Mouse (Mus musculus) neutrophil, adult 5-6 weeks (primary cell): ENCODE measurements around the gene Cd300lf. TPM values are rescaled to one million over a fixed set of nuclear protein-coding genes. Genes with fewer than 3 reads are reported as not detected.
A peak's percentile ranks its signal among the peaks of the same experiment; 100 is the strongest.

ENCODE experiments used
- ATAC-seq: fragments of 151-379, 151-347 bp; 2 replicates; pipeline ENCODE4 v1.8.0; 2017; ENCODE audit warnings: mild to moderate bottlenecking, moderate TSS enrichment; ENCODE audit not compliant: insufficient number of reproducible peaks, poor library complexity, low FRiP score, severe bottlenecking; ENCODE audit errors: extremely low read depth
- total RNA-seq: library from RNA; stranded (forward); fragments of 200-1000 nt; gene quantifications from 2 replicates; pipeline ENCODE4 v1.2.3, GENCODE M21; 2017

Gene Cd300lf
- 369 and 393 TPM in 2 replicates for total RNA-seq

DNA sequence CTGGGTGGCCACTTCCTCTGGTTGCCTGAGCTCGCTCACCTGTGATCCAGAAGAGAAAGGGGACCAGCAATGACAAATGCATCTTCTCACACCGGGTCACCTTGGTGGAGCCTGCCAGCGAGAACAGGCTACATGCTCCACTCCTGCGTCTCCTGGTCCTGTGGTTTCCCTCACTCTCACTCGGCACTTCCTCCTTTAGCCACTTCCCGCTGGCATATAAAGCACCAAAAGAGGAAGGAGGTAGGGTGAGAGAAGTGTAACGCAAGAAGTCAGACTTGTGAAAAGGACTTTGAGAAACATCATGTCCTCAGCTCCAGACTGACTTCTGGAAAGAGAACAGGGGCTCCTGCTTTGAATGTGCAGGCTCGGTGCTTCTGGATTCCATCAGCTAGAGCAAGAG lies at the start of gene Cd300lf:
Gene Cd300lf, minus strand, starts transcription at position 193 of the 400 bp plus-strand sequence.
- peak; percentile 96 for ATAC-seq

DNA sequence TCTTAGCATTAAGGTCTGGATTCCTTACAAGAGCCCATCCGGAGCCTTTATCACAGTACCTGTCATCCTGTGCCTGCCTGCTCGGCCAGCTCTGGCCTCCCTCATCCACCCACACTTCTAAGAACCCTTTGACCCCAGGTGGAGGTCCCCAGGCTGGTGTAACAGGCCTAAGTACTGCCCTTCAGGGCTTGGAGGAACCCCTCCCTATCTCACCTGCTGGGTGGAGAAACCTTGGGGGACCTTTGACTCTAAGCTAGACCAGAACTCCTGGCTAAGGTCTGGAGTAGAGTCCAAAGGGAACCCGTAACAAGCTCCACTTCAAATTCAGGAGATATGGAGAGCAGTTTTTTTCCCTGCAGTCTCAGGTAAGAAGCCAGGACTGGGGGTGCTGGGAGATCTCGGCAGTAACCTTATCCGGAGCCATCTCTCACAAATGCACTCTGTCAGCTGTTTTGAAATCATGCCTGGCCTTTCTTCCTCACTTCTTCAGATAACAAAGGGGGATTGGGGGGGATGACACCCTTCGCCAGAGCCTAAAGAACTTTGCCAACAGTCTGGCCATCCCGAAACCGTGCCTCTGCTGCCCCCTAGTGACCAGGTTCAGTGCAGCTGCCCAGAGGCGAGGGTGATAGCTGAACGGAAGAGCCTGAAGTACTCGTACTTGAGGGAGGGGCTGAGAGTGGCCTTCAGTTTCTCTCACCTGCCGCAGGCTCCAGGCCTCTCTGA lies 48.3 kb upstream of the Cd300lf start:
- peak; percentile 48 for ATAC-seq

DNA sequence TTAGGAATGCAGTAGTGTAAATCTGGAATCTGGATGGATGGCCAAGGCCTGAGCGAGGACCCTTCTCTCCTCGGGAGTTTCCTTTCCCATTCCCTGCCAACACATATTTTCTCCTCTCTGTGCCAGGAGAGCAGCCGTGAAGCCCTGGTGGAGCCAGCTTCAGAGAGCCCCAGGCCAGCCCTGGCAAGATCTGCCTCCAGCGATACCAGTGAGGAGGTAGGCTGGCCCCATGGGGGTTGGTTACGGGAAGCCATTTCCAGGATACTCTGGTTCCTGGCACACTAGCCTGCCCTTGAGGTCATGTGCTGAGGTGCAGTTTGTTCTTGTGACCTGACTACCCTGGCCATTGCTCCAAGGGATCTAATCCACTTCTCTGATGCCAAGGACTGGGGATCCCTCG lies 46.1 kb upstream of the Cd300lf start:
- ATAC-seq: no peak

DNA sequence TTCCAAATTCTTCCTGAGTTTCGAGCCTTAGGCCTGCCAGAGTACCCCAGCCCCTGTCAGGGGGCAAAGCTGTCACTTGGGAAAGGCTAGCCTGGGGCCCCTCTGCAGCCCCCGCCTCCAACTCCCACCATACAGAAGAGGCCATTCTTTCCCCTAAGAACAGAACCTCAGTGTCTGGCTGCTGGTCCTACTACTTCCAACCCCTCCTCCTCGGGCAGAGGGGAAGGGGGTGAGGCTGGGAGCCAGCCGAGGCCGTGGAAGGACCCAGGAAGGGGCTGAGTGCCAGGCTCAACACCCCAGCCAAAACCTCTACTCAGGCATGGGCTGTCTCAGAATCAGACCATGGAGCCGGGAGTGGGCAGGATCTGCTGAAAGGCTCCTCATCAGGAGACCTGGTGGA lies 45.4 kb upstream of the Cd300lf start:
- ATAC-seq: no peak

DNA sequence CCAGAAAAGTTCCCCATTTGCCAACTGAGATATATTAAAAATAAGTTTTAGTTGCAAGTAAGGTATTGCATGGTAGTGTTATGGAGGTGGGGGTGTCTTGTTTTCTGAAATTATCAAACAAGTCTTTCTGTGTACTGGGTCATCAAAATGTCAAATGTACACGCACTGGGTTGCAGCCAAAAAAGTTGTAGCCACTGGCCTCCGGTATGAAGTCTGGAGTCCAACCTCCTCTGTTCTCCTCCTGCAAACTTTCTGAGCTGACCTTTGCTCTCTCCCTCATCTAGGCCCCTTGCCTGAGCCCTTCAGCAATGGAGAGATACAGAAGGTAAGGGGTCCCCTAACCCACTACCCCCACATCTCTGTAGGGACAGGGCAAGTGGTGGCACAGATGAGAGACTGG lies 45.0 kb upstream of the Cd300lf start:
- ATAC-seq: no peak

DNA sequence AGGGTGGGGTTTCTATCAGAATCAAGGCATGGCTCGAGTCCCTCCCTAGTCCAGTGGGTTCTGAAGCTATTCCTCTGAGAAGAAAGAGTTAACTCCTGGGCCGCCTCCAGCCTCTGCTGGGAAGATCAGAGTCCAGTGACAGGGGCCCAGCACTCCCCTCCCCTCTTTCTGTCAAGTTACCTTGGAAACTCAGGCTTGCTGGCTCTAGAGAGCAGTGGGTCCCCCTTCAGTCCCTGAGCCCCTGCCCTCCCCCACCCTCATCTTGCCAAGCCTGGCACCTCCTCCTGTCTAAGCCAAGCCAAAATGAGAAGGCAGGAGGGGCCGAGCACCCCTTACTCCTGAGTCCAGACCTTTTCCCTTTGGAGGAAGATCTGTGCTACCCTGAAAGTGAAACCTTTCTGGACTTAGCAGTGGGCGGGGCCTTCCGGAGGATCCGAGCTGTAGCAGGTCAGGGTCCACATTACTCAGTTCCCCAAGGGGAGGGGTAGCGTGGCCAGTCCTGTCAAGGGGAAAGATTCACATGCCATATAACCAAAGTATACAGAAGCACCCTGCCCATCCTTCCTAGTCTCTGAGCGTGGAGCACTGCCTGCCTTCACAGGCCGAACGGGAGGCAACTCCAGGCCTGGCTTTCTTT lies 43.9 kb upstream of the Cd300lf start:
- ATAC-seq: no peak

DNA sequence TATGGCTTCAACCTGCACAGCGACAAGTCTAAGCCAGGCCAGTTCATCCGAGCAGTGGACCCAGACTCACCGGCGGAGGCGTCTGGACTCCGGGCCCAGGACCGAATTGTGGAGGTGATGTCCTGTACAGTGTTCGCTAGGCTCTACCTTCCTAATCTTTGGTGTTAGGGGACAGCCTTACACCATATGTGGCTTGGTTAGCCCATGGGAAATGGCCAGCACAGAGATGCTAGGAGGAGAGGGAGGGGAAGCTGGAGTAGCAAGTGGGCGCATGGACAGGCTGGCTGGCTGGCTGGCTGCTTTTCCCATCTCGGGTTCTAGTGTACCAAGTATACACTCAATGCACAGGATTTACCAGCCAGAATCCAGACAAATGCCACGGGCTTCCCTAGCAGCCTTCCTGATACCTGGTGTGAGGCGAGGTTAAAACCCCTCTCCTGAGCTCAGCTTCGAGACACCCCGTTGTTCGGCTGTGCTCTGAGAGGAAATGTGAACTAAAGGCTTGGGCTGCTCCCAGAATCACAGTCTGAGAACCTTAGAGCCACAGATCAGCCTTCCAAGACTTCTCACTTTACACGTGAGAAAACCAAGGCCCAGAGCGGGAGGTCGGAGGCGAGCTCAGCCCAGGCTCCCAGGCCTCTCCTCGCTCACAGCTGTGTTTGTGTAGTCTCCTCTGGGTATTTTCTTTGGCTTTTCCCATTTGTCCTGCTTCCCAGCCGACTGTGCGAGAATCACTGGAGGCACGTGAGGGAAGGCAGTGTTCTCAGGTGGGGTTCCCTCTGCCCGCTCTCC lies 42.8 kb upstream of the Cd300lf start:
- ATAC-seq: no peak

DNA sequence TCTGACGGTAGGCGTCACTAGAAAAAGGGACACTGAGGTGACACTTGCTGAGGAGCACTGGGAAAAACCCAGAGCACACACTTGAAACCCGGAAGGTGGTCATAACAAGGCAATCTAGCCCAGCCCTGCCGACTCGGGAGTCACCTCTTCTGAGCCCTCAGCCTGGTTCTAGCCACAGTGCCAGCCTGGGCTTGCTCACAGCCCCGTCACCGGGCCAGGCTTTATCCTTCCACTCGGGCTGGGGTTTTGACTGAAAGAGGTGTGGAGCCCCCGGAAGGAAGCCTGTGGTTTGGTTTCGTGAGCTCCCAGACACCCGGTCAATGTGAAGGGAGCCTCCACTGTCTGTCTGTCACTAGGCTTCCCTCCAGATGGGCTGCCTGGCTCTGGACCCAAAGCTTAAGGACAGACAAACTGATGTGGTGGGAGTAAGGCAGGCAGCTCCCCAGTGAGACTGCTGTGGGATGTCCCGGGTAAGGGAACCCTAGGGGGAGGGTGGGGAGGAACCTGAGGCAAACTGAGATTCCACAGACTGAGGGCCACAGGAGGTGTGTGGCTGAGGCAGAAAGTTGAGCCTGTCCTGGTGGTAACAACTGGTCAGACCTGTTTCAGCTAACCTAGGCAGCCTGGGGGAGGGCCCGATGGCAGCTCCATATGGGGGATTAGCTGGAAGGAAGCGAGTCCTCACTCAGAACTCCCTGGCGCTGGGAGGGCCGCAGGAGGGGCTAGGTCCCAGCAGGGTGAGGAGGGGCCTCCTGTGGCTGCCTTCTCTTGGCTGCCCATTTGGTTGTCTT lies 40.0 kb upstream of the Cd300lf start:
- peak; percentile 24; the same call in 1 of the 2 replicates for ATAC-seq

DNA sequence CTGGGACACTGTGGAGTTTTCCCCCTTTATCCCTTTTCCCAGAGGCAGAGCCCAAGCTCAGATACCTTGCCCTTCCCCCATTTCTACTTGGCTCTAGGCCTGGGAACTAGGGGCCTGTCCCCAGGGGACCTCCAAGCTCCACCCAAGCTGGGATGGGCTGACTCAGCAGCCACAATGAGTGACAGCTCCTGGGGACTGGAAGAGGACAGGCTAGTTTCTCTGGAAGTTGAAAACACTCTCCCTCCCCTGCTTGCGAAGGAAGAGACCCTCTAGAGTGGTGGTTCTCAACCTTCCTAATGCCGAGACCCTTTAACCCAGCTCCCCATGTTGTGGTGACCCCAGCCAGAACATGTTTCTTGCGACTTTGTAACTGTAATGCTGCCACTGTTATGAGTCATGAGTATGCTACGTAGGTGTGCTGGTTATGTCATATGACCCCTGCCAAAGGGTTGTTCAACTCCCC lies 39.1 kb upstream of the Cd300lf start:
- no peak; the same call in 1 of the 2 replicates for ATAC-seq

DNA sequence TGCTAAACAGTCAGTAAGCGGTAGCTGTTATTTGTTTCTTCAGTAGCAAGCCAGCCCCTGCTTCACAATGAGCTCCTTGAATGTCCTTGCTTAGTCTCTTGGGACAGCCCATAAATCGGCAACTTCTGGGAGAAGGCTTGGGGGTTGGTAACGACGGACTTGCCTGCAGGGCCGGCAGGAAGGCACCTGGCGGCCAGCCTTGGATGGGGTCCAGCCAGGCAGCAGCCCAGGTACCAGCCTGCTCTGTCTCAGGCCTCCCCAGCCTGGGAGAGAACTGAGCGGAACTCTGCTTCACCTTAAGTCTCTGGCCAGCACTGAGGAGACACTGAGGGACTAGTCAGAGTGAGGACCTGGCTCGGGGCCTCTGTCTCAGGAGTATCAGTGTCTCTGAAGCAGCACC lies 37.3 kb upstream of the Cd300lf start:
- no peak for ATAC-seq

DNA sequence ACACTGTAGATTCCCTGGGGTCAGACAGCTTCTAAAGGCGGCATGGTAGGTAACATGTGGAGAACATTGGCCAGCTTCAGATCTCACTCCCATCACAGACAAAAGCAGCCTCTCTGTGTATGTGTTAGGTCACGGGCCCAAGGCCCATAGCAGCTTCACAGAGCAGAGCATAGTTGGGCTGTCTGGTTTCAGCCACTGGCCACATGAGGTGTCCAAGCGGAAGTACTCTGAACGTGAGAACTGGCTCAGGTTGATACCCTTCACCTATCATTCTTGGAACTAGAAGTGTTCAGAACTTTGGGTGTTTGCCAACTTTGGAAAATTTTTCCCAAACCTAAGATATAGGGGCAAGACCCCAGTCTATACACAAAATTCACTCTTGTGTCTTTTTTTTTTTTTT lies 35.6 kb upstream of the Cd300lf start:
- ATAC-seq: no peak

DNA sequence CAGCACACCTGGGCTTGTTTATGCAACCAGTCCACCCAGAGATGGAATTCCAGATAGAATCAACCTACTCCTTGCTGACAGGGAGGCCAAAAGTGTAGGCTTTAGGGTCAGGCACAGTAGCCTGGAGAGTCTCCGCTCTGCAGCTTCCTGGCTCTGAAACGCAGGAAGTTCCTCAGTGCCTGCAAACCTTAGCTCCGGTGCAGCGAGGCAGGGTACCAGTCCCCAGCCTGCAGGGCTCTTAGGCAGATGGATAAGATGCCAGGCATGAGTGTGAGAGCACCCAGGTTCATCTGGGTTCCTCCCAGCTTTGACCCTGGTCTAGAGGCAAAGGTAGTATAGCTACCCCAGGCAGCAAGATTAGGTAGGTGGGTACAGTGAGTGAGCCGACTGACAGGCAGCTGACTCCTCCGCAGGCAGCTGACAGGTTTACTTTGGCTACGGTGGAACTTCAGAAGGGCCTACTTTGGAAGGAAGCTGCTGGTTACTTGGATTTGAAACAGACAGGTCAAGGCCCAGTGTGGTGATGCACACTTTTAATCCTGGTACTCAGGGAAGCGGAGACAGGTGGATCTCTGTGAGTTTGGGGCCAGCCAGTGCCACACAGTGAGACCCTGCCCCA lies 33.9 kb upstream of the Cd300lf start:
- ATAC-seq: no peak

DNA sequence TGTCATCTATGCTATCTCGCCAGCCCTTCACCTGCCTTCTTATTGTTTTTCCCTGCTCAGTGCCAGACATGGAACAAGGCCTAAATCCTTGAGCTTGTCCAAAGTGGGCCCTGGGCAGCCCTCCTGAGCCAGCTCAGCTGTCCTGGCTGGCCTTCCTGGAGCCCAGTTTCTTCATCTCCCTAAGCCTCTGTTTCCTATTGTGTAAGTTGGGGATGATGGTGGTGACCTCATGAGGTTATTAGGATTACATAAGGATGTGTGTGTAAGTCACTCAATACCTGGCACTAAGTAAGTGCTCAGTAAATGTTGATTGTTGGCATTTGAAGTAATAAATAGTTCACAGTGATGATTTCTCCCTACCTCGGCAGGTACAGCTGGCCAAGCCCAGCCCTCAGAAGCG lies 33.0 kb upstream of the Cd300lf start:
- ATAC-seq: no peak

DNA sequence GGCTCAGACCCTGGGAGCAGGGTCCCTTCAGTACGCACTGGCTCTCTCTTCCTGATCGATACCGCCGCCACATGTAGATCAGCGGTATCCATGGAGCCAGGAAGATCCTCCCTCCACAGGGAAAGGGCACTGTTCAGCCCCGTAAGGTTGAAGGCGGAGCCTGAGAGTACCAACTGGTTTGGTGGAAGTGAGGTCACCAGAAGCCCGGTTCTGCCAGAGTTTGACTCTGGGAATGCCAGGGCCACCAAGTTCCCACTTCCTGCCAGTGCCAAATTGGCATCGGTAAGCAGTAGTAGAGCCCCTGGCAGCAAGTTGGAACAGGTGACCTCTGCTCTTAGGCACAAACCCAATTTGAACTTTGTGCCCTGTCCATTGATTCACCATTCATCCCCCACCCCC lies 31.2 kb upstream of the Cd300lf start:
- ATAC-seq: no peak

DNA sequence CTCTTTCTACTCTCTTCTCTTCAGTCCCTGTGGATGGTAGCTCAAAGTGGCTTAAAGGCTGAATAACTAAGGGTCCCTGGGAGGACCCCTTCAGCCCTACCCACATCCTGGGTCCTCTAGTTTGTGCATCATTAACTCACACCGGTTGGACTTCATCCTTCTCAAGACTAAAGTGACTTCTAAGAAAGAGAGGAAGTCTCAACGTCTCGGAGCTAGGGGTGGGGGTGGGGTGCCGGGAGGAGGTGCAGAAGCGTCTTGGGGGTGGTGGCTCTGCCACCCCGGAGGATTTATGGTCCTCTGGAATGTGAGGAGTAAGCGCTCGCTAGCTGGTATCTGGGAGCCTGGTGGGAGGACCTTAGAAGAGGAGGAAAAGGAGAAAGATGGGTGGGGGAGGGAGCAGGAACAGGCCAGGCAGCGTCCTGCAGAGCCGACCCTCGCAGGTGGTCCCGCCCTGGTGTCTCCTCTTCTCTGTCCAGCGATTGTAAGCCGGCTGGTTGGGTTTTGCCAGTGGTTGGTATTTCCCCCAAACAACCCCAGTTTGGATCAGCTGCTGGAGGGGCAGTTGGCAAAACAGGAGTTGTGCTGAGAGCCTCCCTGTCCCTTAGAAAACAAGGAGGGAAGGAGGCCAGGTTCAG lies 30.7 kb upstream of the Cd300lf start:
- ATAC-seq: no peak

DNA sequence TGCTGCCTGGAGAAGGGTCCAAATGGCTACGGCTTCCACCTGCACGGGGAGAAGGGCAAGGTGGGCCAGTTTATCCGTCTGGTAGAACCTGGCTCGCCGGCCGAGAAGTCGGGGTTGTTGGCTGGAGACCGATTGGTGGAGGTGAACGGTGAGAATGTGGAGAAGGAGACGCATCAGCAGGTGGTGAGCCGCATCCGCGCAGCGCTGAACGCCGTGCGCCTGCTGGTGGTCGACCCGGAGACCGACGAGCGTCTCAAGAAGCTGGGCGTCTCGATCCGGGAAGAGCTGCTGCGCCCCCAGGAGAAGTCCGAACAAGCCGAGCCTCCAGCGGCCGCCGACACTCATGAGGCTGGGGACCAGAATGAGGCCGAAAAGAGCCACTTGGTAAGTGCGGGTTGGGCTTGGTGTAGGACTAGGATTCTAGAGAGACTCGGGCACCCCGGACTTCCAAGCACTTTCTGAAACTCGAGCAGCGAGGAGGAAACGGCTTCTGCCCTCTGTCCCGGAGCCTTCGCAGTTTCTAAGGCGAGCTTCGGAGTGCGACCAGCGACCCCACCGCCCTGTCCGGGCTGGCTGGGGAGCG lies 29.9 kb upstream of the Cd300lf start:
- ATAC-seq: no peak

DNA sequence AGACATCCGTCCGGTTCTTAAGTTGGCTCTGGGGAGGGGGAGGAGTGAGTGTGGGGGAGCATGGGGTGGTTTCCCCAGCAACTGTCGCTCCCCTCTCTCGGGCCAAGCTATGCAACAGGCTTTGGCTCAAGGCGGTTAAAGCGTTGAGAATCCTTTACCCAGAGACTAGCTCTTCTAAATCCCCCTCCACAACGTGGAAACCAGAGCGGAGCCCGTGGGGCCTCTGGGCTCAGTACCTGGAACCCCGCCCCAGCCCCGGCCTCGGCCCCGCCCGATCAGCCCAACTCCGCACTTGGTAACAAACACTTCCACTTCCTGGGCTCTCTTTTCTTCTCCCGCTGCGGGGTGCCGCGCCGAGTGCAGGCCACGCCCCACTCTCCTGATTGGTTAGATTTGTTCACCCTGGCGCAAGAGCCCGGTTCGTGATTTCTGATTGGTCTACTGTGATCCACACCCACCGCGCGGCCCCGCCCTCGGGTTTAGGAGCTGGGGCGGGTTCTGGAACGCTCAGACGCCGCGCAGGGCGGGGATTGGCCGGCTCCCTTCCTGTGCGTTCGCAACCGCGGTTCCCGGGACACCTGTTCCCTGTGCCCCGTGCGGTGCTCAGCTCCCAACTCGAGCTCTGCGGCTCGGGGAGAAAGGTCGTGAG lies 29.2 kb upstream of the Cd300lf start, which contains the start of gene Slc9a3r1:
Gene Slc9a3r1, plus strand, starts transcription at position 510 of the 649 bp plus-strand sequence.
- ATAC-seq: peak; percentile 89
